20 mouse cellular contexts compared by ENCODE assay signal in genomic region chr3:115962028-115962415, GRCm38 (mm10). TPM values are rescaled to one million over a fixed set of nuclear protein-coding genes. Genes with fewer than 3 reads are reported as not detected.
DNase-seq lines count a peak whose midpoint lies in the region; ATAC-seq and TF ChIP-seq lines count a peak whose summit lies in the region.
"Had no signal": no experiment of that assay in that cellular context is flagged by ENCODE, and none has a peak within 500 bp of the region (broad histone marks: within the 10 kb centered on the region; RNA-seq: fewer than 3 reads in every experiment).

No protein-coding gene starts in this region.

- H3ac ChIP-seq in C2C12 (ENCODE audit: control insufficient read depth, insufficient read length, low read depth), result no peak overlapping the region

- peaks cover 34% of the 10 kb centered on the region for H3K36me3 ChIP-seq in C2C12 (ENCODE audit: control insufficient read depth, insufficient read depth)
- H3K36me3 ChIP-seq in embryonic facial prominence, embryonic 15.5 days, result peaks cover 14% of the 10 kb centered on the region
- H3K36me3 ChIP-seq in limb, embryonic 15.5 days, result peaks cover 10% of the 10 kb centered on the region
- peaks cover 36% of the 10 kb centered on the region for H3K36me3 ChIP-seq in hindbrain, embryonic 13.5 days

- H3K4me2 ChIP-seq in embryonic facial prominence, embryonic 15.5 days (replicated peaks), result no peak overlapping the region; the same call in 1 of the 2 replicates
- no peak overlapping the region for H3K4me2 ChIP-seq in limb, embryonic 15.5 days
- no peak overlapping the region for H3K4me2 ChIP-seq in hindbrain, embryonic 13.5 days
- H3K4me2 ChIP-seq: kidney, embryonic 15.5 days; neural tube, embryonic 12.5 days had no signal

- DNase-seq in embryo, embryonic 11 days, result peak; percentile 29
- no peak for DNase-seq in embryo, embryonic 9.5 days (ENCODE audit: extremely low spot score)
- DNase-seq in spleen, postnatal 4 days (ENCODE audit: low spot score in 2 of 2), result no peak
- DNase-seq: adrenal gland, adult 8-10 months; B cell, adult 2 months; cerebellum, postnatal 14 days; gastrocnemius, postnatal 10 days; lung, postnatal 10 days; right cerebral cortex, postnatal 14 days; thymus, postnatal 36 days had no signal

- peaks cover 3% of the 10 kb centered on the region for H3K79me3 ChIP-seq in C2C12 (ENCODE audit: low read depth)

- no peak for TF ChIP-seq CTCF in C2C12 (IDR thresholded peaks at IDR 0.05; ENCODE audit: control insufficient read depth, insufficient read depth, insufficient read length)

- peak overlapping the region; percentile 88; the same call in 1 of the 2 replicates for H3K27ac ChIP-seq in embryonic facial prominence, embryonic 15.5 days (replicated peaks)
- H3K27ac ChIP-seq in limb, embryonic 15.5 days, result peak overlapping the region; percentile 76
- no peak overlapping the region for H3K27ac ChIP-seq in hindbrain, embryonic 13.5 days
- H3K27ac ChIP-seq: kidney, embryonic 15.5 days; liver, embryonic 14.5 days; neural tube, embryonic 12.5 days; stomach, postnatal 0 days had no signal

- no peaks in the 10 kb centered on the region for H3K79me2 ChIP-seq in C2C12 (ENCODE audit: control insufficient read depth, insufficient read depth)

- no peaks in the 10 kb centered on the region for H3K9me3 ChIP-seq in embryonic facial prominence, embryonic 15.5 days (replicated peaks)
- H3K9me3 ChIP-seq in limb, embryonic 15.5 days, result no peaks in the 10 kb centered on the region
- H3K9me3 ChIP-seq in hindbrain, embryonic 13.5 days, result no peaks in the 10 kb centered on the region
- H3K9me3 ChIP-seq: kidney, embryonic 15.5 days; neural tube, embryonic 12.5 days had no signal

- H3K4me1 ChIP-seq in embryonic facial prominence, embryonic 15.5 days, result peaks cover 10% of the 10 kb centered on the region
- peaks cover 6% of the 10 kb centered on the region; the same call in 1 of the 2 replicates for H3K4me1 ChIP-seq in limb, embryonic 15.5 days
- H3K4me1 ChIP-seq in hindbrain, embryonic 13.5 days (replicated peaks), result no peaks in the 10 kb centered on the region
- H3K4me1 ChIP-seq: kidney, embryonic 15.5 days; neural tube, embryonic 12.5 days had no signal

- H3K27me3 ChIP-seq in C2C12 (ENCODE audit: control insufficient read depth, insufficient read depth, insufficient read length), result no peaks in the 10 kb centered on the region
- no peaks in the 10 kb centered on the region for H3K27me3 ChIP-seq in embryonic facial prominence, embryonic 15.5 days
- no peaks in the 10 kb centered on the region for H3K27me3 ChIP-seq in limb, embryonic 15.5 days
- no peaks in the 10 kb centered on the region for H3K27me3 ChIP-seq in hindbrain, embryonic 13.5 days
- H3K27me3 ChIP-seq: kidney, embryonic 15.5 days; neural tube, embryonic 12.5 days had no signal

- H3K9ac ChIP-seq in embryonic facial prominence, embryonic 15.5 days, result no peak overlapping the region
- no peak overlapping the region for H3K9ac ChIP-seq in limb, embryonic 15.5 days
- H3K9ac ChIP-seq in hindbrain, embryonic 13.5 days, result no peak overlapping the region
- H3K9ac ChIP-seq: kidney, embryonic 15.5 days; liver, embryonic 14.5 days; neural tube, embryonic 12.5 days had no signal

- no peak overlapping the region for H3K4me3 ChIP-seq in C2C12 (ENCODE audit: insufficient read depth, poor library complexity, severe bottlenecking)
- no peak overlapping the region for H3K4me3 ChIP-seq in embryonic facial prominence, embryonic 15.5 days (replicated peaks)
- no peak overlapping the region for H3K4me3 ChIP-seq in limb, embryonic 15.5 days
- H3K4me3 ChIP-seq in hindbrain, embryonic 13.5 days, result no peak overlapping the region
- H3K4me3 ChIP-seq: kidney, embryonic 15.5 days; neural tube, embryonic 12.5 days had no signal

- peak; percentile 85 for ATAC-seq in embryonic facial prominence, embryonic 15.5 days (ENCODE audit: insufficient number of reproducible peaks, low FRiP score, low TSS enrichment, low read depth)
- peak; percentile 78; the same call in 1 of the 2 replicates for ATAC-seq in limb, embryonic 15.5 days (ENCODE audit: insufficient number of reproducible peaks, low FRiP score, low TSS enrichment, low read depth)
- ATAC-seq in hindbrain, embryonic 13.5 days (ENCODE audit: low FRiP score), result no peak
- ATAC-seq in CD4-positive, CD25-positive, alpha-beta regulatory T cell, adult 4 months, result no peak
- ATAC-seq: forebrain, embryonic 16.5 days had no signal

- WGBS in embryonic facial prominence, embryonic 15.5 days, result 20% methylated on average over 4 of the region's 4 CpGs
- 31% methylated on average over 4 of the region's 4 CpGs for WGBS in limb, embryonic 15.5 days
- 54% methylated on average over 4 of the region's 4 CpGs for WGBS in hindbrain, embryonic 13.5 days

TF ChIP-seq in C2C12, 6 proteins besides CTCF, POLR2A, EP300 and RAD21:
- TF ChIP-seq MAX (IDR thresholded peaks at IDR 0.05) (no peak), FOSL1 (IDR thresholded peaks at IDR 0.05; ENCODE audit: insufficient read depth, low read length, poor library complexity, severe bottlenecking) (peak; percentile 65), MYOG (IDR thresholded peaks at IDR 0.05; ENCODE audit: control insufficient read depth, extremely low read depth, insufficient read length) (no peak), USF1 (IDR thresholded peaks at IDR 0.05; ENCODE audit: low read depth) (no peak), MYOD1 (IDR thresholded peaks at IDR 0.05; ENCODE audit: control insufficient read depth, insufficient read length, low read depth) (no peak), CEBPB (IDR thresholded peaks at IDR 0.05; ENCODE audit: low read depth) (peak; percentile 73)

RNA-seq across cellular contexts. Expression of gene Slc30a7, which starts 45.2 kb away (rescaled TPM):
- polyA plus RNA-seq in C2C12 (2012; fragmentation: generic; extraction: Trizol), result 7.9 TPM
- 30.3 and 35.0 TPM in 2 replicates for polyA plus RNA-seq in embryonic facial prominence, embryonic 15.5 days (2015; fragmentation: Nextera tagmentation; extraction: Ambion mirVana)
- polyA plus RNA-seq in limb, embryonic 15.5 days (2015; fragmentation: Nextera tagmentation; extraction: Ambion mirVana), result 35.6 and 38.8 TPM in 2 replicates
- polyA plus RNA-seq in hindbrain, embryonic 13.5 days (2015; fragmentation: Nextera tagmentation; extraction: Ambion mirVana), result 18.8 and 21.2 TPM in 2 replicates
- polyA plus RNA-seq in CD4-positive, CD25-positive, alpha-beta regulatory T cell, adult 4 months (2017; shearing (Covaris generic)), result 10 to 100 TPM; 40.5 to 61.6 TPM

RNA-seq across cellular contexts. Expression of gene Extl2, which starts 45.2 kb away (rescaled TPM):
- polyA plus RNA-seq in C2C12 (2012; fragmentation: generic; extraction: Trizol), result 8.4 TPM
- 18.5 and 19.3 TPM in 2 replicates for polyA plus RNA-seq in embryonic facial prominence, embryonic 15.5 days (2015; fragmentation: Nextera tagmentation; extraction: Ambion mirVana)
- polyA plus RNA-seq in limb, embryonic 15.5 days (2015; fragmentation: Nextera tagmentation; extraction: Ambion mirVana), result 17.8 and 22.5 TPM in 2 replicates
- polyA plus RNA-seq in hindbrain, embryonic 13.5 days (2015; fragmentation: Nextera tagmentation; extraction: Ambion mirVana), result 28.5 and 32.2 TPM in 2 replicates
- 10 to 100 TPM in 1 of 2 experiments, 1 to 10 TPM in 1; 7.0 to 10.6 TPM for polyA plus RNA-seq in CD4-positive, CD25-positive, alpha-beta regulatory T cell, adult 4 months (2017; shearing (Covaris generic))

Comparison
In these comparisons a context has a peak if more than half of its experiments do, and no peak if none do; other contexts are left out.
1. ATAC-seq: peak in embryonic facial prominence, embryonic 15.5 days (single experiment) and limb, embryonic 15.5 days (single experiment); none in hindbrain, embryonic 13.5 days (single experiment) and CD4-positive, CD25-positive, alpha-beta regulatory T cell, adult 4 months (single experiment).